Mouse (Mus musculus) small intestine, adult 2 months (tissue): ENCODE data around the gene Pex11g. TPM values are rescaled to one million over a fixed set of nuclear protein-coding genes. Genes with fewer than 3 reads are reported as not detected.
A peak's percentile ranks its signal among the peaks of the same experiment; 100 is the strongest.

Experiments used
- H3K27ac ChIP-seq: fragments of 200-500 bp; 2 replicates; pipeline ENCODE4 v1.5.1; 2012; ENCODE audit warnings: low read depth, low read length, control low read depth, inconsistent platforms; ENCODE audit not compliant: insufficient read depth
- H3K27me3 ChIP-seq: fragments of 200-500 bp; 2 replicates; pipeline ENCODE4 v1.6.1; 2012; ENCODE audit warnings: mild to moderate bottlenecking, moderate library complexity, low read length, inconsistent platforms; ENCODE audit not compliant: control insufficient read depth, insufficient read depth
- H3K36me3 ChIP-seq: fragments of 200-500 bp; 2 replicates; pipeline ENCODE4 v1.6.1; 2012; ENCODE audit warnings: mild to moderate bottlenecking, low read length, control low read depth, inconsistent platforms; ENCODE audit not compliant: control insufficient read depth, insufficient read depth
- H3K4me1 ChIP-seq: fragments of 200-500 bp; 2 replicates; pipeline ENCODE4 v1.6.1; 2012; ENCODE audit warnings: low read length, inconsistent platforms, mixed read lengths; ENCODE audit not compliant: control insufficient read depth, insufficient read depth, insufficient read length
- H3K4me3 ChIP-seq: fragments of 200-500 bp; 2 replicates; pipeline ENCODE4 v1.5.1; 2012; ENCODE audit warnings: low read depth, mild to moderate bottlenecking, control low read depth, inconsistent platforms, low read length, moderate library complexity
- CTCF ChIP-seq: fragments of 200-500 bp; IDR thresholded peaks from 2 replicates; pipeline ENCODE4 v1.5.1; 2012; ENCODE audit warnings: low read depth, mild to moderate bottlenecking, control low read depth, inconsistent platforms, low read length, moderate library complexity, mixed read lengths; ENCODE audit not compliant: insufficient replicate concordance, insufficient read length; ENCODE audit errors: extremely low read depth
- POLR2A ChIP-seq: fragments of 200-500 bp; IDR thresholded peaks from 2 replicates; pipeline ENCODE4 v1.6.1; 2012; ENCODE audit warnings: low read depth, mild to moderate bottlenecking, control low read depth, inconsistent platforms, low read length, moderate library complexity
- WGBS: fragments of 180-500 bp; shearing (Covaris S2); methylation state at CpG from one replicate; pipeline ENCODE4 v1.1.7; 2018; 5-methylcytosine and 5-hydroxymethylcytosine counted together
- polyA plus RNA-seq: library from polyadenylated mRNA; depleted of rRNA; stranded (reverse); fragments of >200 nt; gene quantifications from 2 replicates; pipeline ENCODE4 v1.2.3, GENCODE M21; 2012

The Pex11g gene
- polyA plus RNA-seq, 1 experiment = 13.0 TPM

GRCm38 (mm10) chr8:3495578-3496427 lies 28.3 kb upstream of the Pex11g start:
- 96% methylated on average over 44 of the region's 44 CpGs for WGBS
- H3K27ac ChIP-seq = no peak overlapping the region
- H3K36me3 ChIP-seq = peaks cover 3% of the 10 kb centered on the region
- no peaks in the 10 kb centered on the region for H3K4me1 ChIP-seq
- TF ChIP-seq CTCF (no peak), POLR2A (no peak)
- no peak overlapping the region for H3K4me3 ChIP-seq
- no peaks in the 10 kb centered on the region for H3K27me3 ChIP-seq

- H3K4me3 ChIP-seq = no peak overlapping the region
- no peak for TF ChIP-seq CTCF
- no peak overlapping the region for H3K27ac ChIP-seq
- H3K27me3 ChIP-seq = no peaks in the 10 kb centered on the region
- WGBS = 18% methylated on average over 6 of the region's 6 CpGs
- H3K36me3 ChIP-seq = peaks cover 3% of the 10 kb centered on the region
- no peaks in the 10 kb centered on the region for H3K4me1 ChIP-seq
Measured at GRCm38 (mm10) chr8:3493845-3494208, 26.3 kb upstream of the Pex11g start.

- peaks cover 3% of the 10 kb centered on the region for H3K36me3 ChIP-seq
- no peak within 1 kb of the TSS for H3K27ac ChIP-seq
- TF ChIP-seq CTCF (no peak), POLR2A (no peak)
- H3K4me1 ChIP-seq = no peaks in the 10 kb centered on the region
- H3K4me3 ChIP-seq = peak within 1 kb of the TSS; percentile 99
- no peaks in the 10 kb centered on the region for H3K27me3 ChIP-seq
- under 1% methylated on average over 61 of the region's 64 CpGs for WGBS
Measured at GRCm38 (mm10) chr8:3492901-3493844, 25.7 kb upstream of the Pex11g start, which contains the start of gene Zfp358. Gene Zfp358 (plus strand): TSS chr8:3493138.

- Histone ChIP-seq H3K4me3 (no peak overlapping the region), H3K36me3 (no peaks in the 10 kb centered on the region), H3K27me3 (no peaks in the 10 kb centered on the region), H3K4me1 (peaks cover 2% of the 10 kb centered on the region; the same call in 1 of the 2 replicates), H3K27ac (no peak overlapping the region)
- TF ChIP-seq CTCF (no peak), POLR2A (no peak)
- 21% methylated on average over 5 of the region's 5 CpGs for WGBS
Measured at GRCm38 (mm10) chr8:3485192-3485591, 17.7 kb upstream of the Pex11g start.

- H3K27ac ChIP-seq = no peak overlapping the region
- no peaks in the 10 kb centered on the region for H3K27me3 ChIP-seq
- 71% methylated on average over 7 of the region's 7 CpGs for WGBS
- H3K4me3 ChIP-seq = no peak overlapping the region
- no peak for TF ChIP-seq POLR2A
- no peaks in the 10 kb centered on the region for H3K36me3 ChIP-seq
- H3K4me1 ChIP-seq = peaks cover 2% of the 10 kb centered on the region; the same call in 1 of the 2 replicates
Measured at GRCm38 (mm10) chr8:3483546-3483945, 16.1 kb upstream of the Pex11g start.

- Histone ChIP-seq H3K27me3 (no peaks in the 10 kb centered on the region), H3K27ac (no peak overlapping the region), H3K4me1 (peaks cover 2% of the 10 kb centered on the region; the same call in 1 of the 2 replicates), H3K4me3 (no peak overlapping the region), H3K36me3 (no peaks in the 10 kb centered on the region)
- 80% methylated on average over 22 of the region's 22 CpGs for WGBS
- no peak for TF ChIP-seq POLR2A
Measured at GRCm38 (mm10) chr8:3482240-3482740, 14.8 kb upstream of the Pex11g start.

- TF ChIP-seq POLR2A (no peak), CTCF (no peak)
- H3K27ac ChIP-seq = no peak overlapping the region
- H3K4me3 ChIP-seq = no peak overlapping the region
- no peaks in the 10 kb centered on the region for H3K27me3 ChIP-seq
- WGBS = 34% methylated on average over 5 of the region's 5 CpGs
- peaks cover 2% of the 10 kb centered on the region; the same call in 1 of the 2 replicates for H3K4me1 ChIP-seq
- no peaks in the 10 kb centered on the region for H3K36me3 ChIP-seq
Measured at GRCm38 (mm10) chr8:3481605-3482004, 14.1 kb upstream of the Pex11g start.
